Mouse (Mus musculus): ENCODE data around the gene Gm3376.
"Not testable (repeated sequence)": the region's sequence is repeated elsewhere in the genome, so short reads cannot be mapped to it uniquely, and the experiment has no call there.

Gene Gm3376

GRCm38 (mm10) chrY:3771373-3771772 lies at the start of gene Gm3376:
TSS of gene Gm3376 (plus strand) at chrY:3771673.
- DNase-seq (ENCODE audit: low spot score), result not testable (repeated sequence)

All from embryo, embryonic 10 days (tissue).